Mouse (Mus musculus): ENCODE measurements around the gene Cyp24a1.
"Not testable (repeated sequence)": the region's sequence is repeated elsewhere in the genome, so short reads cannot be mapped to it uniquely, and the experiment has no call there.

Cyp24a1 gene

GRCm38 (mm10) chr2:170494784-170495710, 1.9 kb downstream of the Cyp24a1 start:
- no peak for DNase-seq

GRCm38 (mm10) chr2:170487890-170488502, 8.9 kb downstream of the Cyp24a1 start:
- no peak for DNase-seq

GRCm38 (mm10) chr2:170487202-170487601, 9.7 kb downstream of the Cyp24a1 start:
- DNase-seq = no peak

- no peak for DNase-seq
Observed at GRCm38 (mm10) chr2:170483914-170484313, 13.0 kb downstream of the Cyp24a1 start.

GRCm38 (mm10) chr2:170482019-170482540, 14.9 kb downstream of the Cyp24a1 start:
- DNase-seq = no peak

- DNase-seq = no peak
Observed at GRCm38 (mm10) chr2:170476643-170477042, 20.3 kb downstream of the Cyp24a1 start.

GRCm38 (mm10) chr2:170476215-170476614, 20.7 kb downstream of the Cyp24a1 start:
- DNase-seq = peak; percentile 20

GRCm38 (mm10) chr2:170475164-170475563, 21.8 kb downstream of the Cyp24a1 start:
- no peak for DNase-seq

- DNase-seq = no peak
Observed at GRCm38 (mm10) chr2:170474125-170474524, 22.8 kb downstream of the Cyp24a1 start.

GRCm38 (mm10) chr2:170470591-170470990, 26.4 kb downstream of the Cyp24a1 start:
- DNase-seq = no peak

- DNase-seq = peak; percentile 45
Observed at GRCm38 (mm10) chr2:170469616-170470308, 27.2 kb downstream of the Cyp24a1 start.

GRCm38 (mm10) chr2:170468009-170468408, 28.9 kb downstream of the Cyp24a1 start:
- peak; percentile 48 for DNase-seq

GRCm38 (mm10) chr2:170464817-170465216, 32.1 kb downstream of the Cyp24a1 start:
- DNase-seq = no peak

GRCm38 (mm10) chr2:170461652-170462051, 35.3 kb downstream of the Cyp24a1 start:
- no peak for DNase-seq

- DNase-seq = no peak
Observed at GRCm38 (mm10) chr2:170459805-170460204, 37.1 kb downstream of the Cyp24a1 start.

GRCm38 (mm10) chr2:170459183-170459582, 37.8 kb downstream of the Cyp24a1 start:
- DNase-seq = no peak

- DNase-seq = not testable (repeated sequence)
Observed at GRCm38 (mm10) chr2:170453809-170454208, 43.1 kb downstream of the Cyp24a1 start.

GRCm38 (mm10) chr2:170450933-170451332, 46.0 kb downstream of the Cyp24a1 start:
- peak; percentile 82 for DNase-seq

- DNase-seq = no peak
Observed at GRCm38 (mm10) chr2:170447651-170448050, 49.3 kb downstream of the Cyp24a1 start.

- no peak for DNase-seq
Observed at GRCm38 (mm10) chr2:170446843-170447383, 50.0 kb downstream of the Cyp24a1 start.

- DNase-seq = no peak
Observed at GRCm38 (mm10) chr2:170445861-170446260, 51.1 kb downstream of the Cyp24a1 start.

- DNase-seq = peak; percentile 48
Observed at GRCm38 (mm10) chr2:170442535-170442934, 54.4 kb downstream of the Cyp24a1 start.

GRCm38 (mm10) chr2:170438782-170439181, 58.2 kb downstream of the Cyp24a1 start:
- DNase-seq = no peak
